Mouse (Mus musculus) cerebellum, postnatal 25 days (tissue): ENCODE results near the gene Chaf1a.
"Not testable (repeated sequence)": the region's sequence is repeated elsewhere in the genome, so short reads cannot be mapped to it uniquely, and the experiment has no call there.

Experiments used
- DNase-seq, 2 experiments: peaks; one replicate each; pipeline ENCODE4 v3.0.0; 2021; ENCODE audit warnings: mixed read lengths in 2 of 2

The Chaf1a gene

DNA sequence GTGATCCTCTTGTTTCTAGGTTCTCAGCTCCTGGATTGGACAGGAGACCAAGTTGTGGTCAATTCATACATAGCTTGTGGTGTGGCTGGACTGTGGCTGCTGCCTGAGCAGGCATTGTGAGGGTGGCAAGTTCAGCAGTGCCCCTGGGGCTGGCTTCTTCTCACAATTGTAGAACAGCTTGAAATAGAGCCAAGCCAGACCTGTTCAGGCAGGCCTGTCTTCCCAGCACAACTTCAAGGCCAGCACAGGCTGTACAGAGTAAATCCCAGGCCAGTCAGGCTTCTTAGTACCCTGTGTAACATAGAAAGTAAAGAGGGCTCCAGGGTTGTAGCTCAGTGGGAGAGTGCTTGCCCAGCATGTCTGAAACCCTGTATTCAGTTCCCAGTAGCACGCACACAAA, 52.6 kb downstream of the Chaf1a start:
- no peak for DNase-seq

DNA sequence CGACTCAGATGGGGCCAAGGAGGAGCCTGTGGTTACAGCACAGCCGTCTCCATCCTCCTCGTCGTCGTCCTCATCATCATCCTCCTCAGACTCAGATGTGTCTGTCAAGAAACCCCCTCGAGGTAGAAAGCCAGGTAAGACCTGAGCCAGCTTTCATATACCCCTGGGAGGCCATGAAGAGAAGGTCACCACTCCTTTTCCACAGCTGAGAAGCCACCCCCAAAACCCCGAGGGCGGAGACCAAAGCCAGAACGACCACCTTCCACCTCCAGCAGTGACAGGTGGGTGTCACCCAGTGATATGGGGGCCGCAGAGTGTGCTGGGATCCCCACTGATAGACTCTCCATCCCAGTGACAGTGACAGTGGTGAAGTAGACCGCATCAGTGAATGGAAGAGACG, 56.6 kb downstream of the Chaf1a start:
- no peak for DNase-seq

DNA sequence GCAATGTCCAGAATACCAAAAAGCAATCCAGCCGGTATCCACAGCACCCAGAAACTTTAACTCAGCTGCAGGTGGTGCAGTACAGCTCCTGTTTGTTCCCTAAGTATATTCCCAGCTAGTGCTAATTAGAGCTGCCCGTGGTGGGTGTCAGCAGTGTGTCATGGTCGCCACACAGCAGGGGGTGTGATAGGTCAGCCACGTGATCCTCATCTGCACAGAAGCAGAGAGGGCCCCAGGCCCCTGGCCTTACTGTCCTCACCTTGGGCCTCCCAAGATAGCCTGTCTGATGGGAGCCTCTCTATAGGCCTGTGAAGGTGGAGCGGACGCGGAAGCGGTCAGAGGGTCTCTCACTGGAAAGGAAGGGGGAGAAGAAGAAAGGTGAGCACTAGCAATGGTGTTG, 57.9 kb downstream of the Chaf1a start:
- DNase-seq: no peak

DNA sequence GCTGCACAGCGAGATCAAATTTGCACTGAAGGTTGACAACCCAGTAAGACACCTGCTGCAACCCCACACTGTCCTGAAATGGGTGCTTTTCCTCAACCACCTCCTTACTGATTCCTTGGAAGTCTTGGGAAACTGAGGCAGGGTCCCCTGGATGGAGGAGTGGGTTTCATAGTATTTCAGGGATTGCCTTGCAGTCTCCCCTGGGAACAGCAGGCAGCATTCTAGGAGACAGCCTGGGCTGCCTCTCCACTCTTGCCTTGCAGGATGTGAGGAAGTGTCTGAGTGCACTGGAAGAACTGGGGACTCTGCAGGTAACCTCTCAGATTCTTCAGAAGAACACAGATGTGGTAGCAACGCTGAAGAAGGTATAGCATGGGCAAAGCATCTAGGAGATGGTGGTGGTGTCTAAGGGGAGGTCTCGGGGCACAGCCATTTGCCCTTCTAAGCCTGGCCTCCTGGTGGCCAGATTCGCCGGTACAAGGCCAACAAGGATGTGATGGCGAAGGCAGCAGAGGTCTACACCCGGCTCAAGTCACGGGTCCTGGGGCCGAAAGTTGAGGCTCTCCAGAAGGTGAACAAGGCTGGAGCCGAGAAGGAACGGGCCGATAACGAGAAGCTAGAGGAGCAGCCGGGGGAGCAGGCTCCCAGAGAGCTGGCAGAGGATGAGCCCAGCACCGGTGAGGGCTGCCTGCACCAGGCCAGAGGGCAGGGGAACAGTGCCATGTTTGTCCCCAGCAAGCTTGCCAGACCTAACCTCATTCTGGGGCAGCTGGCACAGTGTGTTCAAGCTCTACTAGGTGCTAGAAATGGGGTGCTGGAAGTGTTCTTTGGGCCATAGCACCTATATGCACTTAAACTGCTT, 58.7 kb downstream of the Chaf1a start:
- no peak for DNase-seq

DNA sequence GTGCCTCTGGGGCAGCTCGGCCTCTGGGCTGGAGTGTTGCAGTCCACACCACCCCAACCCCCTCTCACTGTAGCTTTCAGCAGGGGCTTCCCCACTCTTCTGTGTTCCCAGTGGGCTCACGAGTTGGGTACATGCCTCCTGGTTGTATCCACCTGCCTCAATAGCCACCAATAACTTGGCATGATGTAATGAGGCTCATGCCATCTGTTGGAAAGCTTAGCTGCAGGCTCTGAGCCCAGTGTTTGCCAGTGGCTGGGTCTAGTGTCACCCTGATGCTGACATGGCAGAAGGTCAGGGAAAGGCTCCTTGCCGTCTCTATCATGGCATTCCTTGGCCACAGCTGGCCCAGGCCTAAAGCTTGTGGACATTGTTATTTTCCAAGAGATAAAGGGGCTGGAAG, 60.6 kb downstream of the Chaf1a start:
- DNase-seq: no peak

DNA sequence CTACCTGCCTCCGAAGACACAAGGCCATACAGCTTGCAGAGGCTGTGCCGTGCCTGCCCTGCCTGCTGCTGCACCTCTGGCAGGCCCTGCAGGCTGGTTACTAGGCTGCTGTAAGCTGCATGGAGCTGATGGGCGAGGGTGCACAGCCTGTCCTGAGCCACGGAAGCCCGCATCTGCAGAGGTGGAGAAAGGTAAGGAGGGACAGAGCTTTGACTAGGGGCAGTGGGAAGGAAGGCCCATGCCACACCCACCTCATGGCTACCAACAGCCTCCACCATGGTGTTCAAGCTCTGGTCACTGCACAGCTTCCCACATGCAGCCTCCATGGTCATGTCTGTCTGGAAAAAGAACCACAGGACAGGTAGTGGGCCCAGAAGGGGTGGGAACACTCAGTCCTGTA, 61.9 kb downstream of the Chaf1a start:
- no peak for DNase-seq

DNA sequence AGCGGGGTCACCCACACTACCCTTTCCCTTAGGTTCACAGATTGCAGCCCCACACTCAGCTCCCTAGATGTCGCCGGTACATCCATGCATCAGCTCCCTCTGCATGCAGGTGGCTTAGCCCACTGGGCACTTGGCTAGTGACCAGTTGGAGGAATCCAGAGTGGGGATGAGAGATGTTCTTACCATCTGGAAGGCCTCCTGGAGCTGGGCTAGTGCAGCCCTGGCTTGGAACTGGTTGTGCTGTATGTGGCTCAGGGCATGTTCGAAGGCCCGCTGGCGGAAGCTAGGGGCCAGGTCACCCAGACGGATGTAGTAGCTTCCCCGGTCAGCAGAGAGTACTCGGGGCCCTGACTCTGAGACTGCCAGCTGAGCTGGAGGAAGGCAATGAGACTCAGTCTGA, 62.7 kb downstream of the Chaf1a start:
- DNase-seq: no peak

DNA sequence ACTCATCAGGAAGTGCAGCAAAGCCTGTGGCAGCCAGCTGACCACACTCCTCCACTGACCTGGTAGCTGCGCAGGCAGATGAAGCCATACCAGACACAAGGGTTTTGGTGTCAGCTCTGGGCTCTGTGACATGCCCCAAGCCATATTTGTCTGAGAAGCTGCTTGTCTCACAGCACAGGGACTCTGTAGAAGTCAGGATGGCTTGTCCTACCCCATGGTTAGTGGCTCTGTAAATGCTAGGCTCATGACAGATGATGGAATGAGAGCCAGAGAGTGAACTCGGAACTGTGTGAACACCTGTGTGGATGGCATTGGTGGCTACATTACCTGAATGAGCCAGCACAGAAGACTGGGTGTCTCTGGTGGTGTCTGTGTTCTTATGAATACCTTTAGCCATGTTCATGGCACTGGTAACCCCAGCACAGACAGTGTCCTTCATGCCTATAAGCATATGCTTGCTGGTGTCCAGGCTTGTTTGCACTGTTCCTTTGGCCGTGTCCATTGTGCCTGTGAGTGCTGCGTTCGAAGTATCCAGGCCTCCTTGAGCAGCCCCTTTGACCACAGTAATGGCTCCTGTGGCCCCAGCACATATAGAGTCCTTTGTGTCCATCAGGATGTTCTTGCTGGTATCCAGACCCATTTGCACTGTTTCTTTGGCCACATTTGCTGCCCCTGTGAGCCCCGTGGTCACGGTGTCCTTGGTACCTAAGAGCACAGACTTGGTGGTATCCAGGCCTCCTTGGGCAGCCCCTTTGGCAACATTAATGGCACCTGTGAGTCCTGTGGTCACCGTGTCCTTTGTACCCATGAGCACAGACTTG, 63.4 kb downstream of the Chaf1a start:
- DNase-seq: no peak

DNA sequence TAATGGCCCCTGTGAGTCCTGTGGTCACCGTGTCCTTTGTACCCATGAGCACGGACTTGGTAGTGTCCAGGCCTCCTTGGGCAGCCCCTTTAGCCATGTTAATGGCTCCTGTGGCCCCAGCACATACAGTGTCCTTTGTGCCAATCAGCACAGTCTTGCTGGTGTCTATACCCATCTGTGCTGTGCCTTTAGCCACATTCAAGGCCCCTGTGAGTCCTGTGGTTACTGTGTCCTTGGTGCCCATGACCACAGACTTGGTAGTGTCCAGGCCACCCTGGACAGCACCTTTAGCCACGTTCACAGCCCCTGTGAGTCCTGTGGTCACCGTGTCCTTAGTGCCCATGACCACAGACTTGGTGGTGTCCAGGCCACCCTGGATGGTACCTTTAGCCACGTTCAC, 64.6 kb downstream of the Chaf1a start:
- DNase-seq: not testable (repeated sequence)

DNA sequence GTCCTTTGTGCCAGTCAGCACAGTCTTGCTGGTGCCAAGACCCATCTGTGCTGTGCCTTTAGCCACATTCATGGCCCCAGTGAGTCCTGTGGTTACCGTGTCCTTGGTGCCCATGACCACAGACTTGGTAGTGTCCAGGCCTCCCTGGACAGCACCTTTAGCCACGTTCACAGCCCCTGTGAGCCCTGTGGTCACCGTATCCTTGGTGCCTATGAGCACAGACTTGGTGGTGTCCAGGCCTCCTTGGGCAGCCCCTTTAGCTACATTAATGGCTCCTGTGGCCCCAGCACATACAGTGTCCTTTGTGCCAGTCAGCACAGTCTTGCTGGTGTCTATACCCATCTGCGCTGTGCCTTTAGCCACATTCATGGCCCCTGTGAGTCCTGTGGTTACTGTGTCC, 66.2 kb downstream of the Chaf1a start:
- not testable (repeated sequence) for DNase-seq

DNA sequence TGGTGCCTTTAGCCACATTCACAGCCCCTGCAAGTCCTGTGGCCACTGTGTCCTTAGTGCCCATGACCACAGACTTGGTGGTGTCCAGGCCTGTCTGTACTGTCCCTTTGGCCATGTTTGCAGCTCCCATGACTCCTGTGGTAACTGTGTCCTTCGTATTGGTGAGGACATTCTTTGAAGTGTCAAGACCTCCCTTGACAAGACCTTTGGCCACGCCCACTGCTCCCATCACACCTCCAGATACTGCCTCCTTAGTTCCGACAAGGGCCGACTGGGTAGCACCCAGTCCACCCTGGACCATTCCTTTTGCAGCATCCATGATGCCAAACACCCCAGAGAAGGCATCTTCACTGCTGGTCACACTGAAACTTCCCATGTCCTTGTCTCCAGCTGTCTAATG, 66.7 kb downstream of the Chaf1a start:
- DNase-seq: no peak

DNA sequence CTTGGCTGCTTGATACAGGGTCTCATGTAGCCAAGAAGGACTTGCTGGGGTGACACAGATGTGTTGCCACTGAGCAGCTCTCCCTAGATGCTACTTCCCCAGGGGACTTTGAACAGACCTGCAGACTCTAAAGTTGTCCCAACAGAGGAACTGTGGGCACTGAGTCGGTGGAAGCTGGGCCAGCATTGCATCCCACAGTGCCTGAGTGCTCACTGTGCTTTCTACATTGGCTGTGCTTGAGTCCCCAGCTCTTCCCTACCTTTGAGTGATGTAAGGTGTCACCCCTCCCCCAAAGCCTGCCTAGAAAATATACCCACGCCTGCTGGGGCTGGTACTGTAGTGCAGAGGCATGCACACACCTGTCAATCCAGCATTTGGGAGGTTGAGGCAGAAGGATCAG, 67.5 kb downstream of the Chaf1a start:
- no peak for DNase-seq

DNA sequence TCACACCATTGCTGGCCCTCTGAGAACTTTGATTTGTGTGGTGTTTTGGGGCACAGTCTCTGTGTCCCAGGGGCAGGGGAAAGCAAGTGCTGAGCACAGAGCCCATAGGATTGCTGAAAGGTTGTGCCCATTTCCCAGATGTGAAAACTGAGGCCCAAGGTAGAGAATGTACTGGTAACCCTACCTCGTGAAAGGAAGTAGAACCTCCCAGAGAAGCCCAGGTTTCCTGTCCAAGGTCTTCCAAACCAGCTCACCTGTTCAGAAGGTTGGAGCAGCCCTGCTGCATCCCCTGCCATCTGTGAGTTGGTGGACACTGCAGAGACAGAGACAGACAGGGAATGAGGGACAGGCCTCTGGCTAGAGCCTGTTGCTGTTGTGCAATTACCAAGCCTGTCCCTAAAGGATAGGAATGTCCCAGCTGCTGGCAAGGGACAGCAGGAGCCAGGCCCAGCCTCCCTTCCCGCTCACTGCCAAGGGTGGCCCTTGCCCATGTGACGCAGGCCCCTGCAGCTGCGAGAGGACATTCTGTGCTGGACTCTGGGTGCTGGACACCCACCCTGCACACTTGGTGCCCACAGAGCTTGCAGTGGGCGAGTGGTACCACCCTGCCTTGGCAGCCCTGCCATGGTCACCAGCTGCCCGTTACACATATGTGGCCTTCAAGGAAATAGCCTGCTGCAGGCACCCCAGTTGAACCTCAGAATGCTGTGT, 68.2 kb downstream of the Chaf1a start:
- DNase-seq: peak in 1 of 2 experiments; percentile 37

DNA sequence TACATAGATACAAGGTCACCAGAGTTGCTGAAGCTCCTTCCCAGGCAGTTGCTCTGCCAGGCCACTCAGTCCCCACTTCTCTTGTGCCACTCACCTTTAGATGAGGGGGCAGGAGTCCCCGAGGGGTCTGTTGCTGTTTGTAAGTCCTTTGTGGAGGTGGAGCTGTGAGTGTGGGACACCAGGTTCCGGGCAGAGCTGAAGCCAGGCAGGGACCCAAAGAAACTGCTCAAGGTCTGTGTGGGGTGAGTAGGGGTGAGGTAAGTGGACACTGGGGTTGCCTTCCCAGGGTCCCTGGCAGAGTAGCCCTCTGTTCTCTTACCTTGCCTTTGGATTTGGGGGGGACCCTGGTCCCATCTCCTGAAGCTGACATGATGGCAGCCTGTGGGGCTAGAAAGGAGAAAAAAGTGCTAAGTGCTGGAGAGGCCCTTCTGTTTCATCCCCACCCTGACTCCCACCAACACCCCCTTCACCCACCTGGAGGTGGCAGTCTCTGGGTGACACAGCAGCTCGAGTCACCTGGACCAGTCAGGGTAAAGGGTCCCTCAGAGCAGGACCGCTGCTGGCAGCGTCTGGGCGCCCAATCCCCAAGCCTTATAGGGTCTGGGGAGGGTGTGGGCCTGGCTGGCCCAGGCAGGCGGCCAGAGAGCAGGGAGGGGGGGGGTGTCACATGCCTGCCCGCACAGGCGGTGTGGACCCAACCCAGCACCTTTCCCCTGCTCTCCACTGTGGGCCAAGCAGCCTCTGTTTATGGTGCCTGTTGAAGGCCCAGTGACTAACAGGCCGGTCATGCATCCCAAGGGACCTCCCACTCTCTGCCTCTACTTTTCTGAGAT, 69.2 kb downstream of the Chaf1a start, which contains the start of gene Plin4:
Gene Plin4, minus strand, starts transcription at position 585 of the 833 bp plus-strand sequence.
- no peak for DNase-seq

DNA sequence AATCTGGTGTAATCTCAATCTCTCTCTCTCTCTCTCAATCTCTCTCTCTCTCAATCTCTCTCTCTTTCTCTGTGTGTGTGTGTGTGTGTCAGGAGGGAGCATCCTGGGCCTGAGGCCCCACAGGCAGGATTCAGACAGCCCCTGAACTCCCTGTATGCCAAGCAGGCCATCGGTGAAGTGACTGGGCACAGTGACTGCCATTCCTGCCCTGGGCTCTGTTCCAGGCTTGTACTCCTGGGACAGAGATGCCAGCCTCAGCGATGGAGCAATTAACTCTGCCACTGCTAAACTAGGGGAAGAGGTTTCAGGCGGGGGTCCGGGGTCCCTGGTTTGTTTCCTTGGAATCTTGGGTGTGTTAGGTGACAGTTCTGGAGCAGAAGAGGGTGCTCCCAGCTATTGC, 70.3 kb downstream of the Chaf1a start:
- peak in 1 of 2 experiments; percentile 58 for DNase-seq

DNA sequence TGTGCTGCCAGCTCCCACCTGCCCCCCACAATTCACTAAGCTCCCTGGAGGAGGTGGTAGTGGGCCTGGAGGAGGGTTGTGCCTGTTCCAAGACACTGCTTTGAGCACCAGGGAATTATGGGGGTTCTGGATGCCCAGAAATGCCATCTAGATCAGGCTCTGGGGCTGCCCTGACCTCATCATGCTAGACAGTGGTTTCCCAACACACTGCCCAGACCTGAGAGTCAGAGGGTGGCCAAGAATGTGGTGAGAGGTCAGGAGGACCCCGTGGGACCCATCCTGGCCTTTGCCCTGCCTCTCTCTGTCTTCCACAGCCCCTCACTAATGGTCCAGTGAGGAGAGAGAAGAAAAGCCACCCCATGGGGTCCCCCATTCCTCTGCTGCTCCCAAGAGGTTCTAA, 70.8 kb downstream of the Chaf1a start:
- DNase-seq: no peak

DNA sequence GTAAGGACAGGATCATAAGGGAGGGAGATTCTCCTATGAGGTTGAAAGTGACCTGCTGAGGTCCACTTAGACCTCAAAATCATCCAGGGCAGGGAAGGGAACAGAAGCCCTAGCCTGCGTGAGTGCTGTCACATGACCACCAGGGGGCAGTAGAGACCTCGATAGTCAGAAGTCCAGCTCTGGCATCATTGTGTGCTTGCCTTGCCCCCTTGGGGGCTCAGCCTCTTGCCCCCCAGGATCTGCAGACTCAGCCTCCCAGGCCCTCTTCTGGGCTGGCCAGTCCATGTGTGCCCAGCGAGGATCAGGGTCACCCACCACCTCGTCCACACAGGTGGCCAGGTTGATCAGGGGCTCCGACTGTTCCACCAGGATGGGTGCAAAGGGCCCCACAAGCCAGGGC, 71.6 kb downstream of the Chaf1a start:
- DNase-seq: peak; percentile 69 to 83

DNA sequence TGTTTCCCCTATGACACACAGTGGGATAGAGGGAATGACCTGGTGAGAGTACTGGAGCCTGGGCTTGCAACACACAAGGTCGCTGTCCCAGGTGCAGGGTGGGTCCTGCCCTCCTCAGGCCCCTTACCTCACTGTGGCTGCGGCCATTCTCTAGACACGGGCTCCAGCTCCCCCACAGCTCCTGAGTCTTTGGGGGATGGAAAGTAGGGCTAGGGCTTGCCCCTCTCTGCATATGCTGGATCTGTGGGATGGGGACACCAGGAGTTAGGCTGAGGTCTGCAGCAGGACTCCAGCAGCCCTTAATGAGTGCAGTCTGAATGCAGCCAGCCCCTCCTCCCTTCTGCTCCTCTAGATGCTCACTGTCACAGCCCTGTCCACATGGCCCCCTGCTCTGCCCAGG, 72.5 kb downstream of the Chaf1a start:
- DNase-seq: no peak

DNA sequence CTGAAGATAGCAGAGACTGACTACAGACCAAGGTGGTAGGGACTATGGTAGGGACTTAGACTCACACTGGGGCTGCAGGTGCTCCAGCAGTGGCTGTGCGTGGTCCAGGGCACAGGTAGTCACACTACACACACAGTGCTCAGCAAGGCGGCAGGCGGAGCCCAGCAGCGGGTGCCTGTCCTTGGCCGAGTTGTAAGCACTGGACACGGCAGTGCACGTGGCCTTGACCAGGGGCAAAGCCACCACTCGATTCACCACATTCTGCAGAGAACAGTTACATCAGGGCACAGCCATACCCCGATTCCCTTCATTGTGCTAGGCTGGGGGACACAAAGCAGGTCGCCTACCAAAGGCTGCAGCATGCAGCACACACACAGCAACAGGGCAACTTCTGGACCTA, 76.0 kb downstream of the Chaf1a start:
- no peak for DNase-seq

DNA sequence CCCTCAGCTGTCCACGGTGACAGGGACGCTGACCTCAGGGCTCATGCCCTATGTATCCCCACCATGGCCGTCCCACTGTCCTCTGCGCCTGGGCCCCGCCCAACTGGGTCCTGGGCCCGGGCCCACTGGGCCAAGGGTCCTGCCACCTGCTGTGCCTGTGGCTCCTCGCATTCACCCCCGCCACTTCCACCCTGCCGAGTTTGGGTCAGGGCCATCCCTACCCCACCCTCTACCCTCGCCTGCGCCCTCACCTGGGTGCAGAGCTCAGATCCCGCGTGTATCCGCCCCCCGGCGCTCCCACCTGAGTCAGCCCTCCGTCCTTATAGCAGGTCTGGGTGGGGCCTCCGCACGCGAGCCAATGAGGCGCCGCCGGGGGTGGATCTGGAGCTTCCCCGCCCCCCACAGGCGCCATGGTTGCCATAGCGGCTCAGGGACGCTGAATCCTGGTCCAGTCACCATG, 77.0 kb downstream of the Chaf1a start, which contains the start of gene Plin5:
Gene Plin5, minus strand, starts transcription at position 346 of the 460 bp plus-strand sequence.
- peak; percentile 49 to 75 for DNase-seq

DNA sequence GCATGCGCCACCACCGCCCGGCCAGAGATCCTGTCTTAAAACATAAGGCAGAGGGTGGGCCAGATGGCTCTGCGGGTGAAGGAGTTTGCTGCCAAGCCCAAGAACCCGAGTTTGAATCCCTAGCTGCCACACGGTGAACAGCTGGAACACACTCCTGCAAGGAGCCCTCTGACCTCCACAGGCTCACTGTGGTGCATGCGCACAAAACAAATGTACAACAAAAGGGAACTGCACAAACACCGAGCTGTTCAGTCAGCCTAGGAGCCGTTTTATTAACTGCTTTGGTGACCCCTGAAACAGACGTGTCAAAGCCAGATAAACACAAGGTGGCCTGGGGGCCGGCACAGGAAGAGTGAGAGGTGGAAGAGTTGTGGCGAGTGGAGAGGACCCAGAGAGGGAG, 79.2 kb downstream of the Chaf1a start:
- no peak for DNase-seq
